In the genomic region with DNA sequence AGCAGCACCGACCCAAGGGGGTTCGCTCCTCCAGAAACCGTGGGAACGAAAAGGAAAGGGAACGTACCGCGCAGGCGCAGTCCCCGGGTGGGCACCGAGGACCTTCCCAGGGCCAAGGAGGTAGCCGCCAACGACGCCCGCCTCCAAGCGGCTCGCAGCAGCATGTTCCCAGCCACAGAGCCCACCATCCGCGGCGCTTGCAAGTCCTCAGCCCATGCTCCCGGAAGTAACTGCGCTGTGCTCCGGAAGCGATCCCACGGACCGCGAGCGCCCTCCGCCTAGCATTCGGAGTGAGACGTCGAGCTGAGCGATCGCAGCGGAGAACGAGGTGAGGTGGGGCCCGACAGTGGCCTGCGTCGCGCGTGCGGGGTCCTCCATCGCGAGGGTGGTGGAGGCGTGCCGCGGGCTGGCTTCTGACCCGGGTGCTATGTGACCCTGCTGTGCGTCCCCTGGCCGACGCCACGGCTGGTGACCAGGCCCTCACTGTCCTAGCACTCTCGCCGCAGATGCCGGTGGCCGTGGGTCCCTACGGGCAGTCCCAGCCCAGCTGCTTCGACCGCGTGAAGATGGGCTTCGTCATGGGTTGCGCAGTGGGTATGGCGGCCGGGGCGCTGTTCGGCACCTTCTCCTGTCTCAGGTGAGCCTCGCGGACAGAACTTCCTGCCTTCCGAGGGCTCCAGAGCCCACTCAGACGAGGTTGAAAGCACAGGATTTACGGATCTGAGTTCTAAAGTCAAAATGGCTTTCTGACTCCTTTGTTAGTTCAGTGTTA, we compare ENCODE assay signal across 1 mouse cellular context.
TF ChIP-seq lines count a peak whose summit lies in the region.

A gene (plus strand): TSS at position 87 of the 772 bp plus-strand sequence.
A gene (minus strand): TSS at position 234 of the 772 bp plus-strand sequence.

TF ChIP-seq in MEL, 35 proteins besides CTCF, POLR2A, EP300 and RAD21 (continued from another document):
- TF ChIP-seq MAZ (IDR thresholded peaks at IDR 0.05; ENCODE audit: low read depth, low read length): no peak
- no peak for TF ChIP-seq MYB (IDR thresholded peaks at IDR 0.05; ENCODE audit: low read depth, low read length)
- TF ChIP-seq HCFC1 (IDR thresholded peaks at IDR 0.05; ENCODE audit: low read depth, low read length): peak; percentile 93
- TF ChIP-seq MYC (IDR thresholded peaks at IDR 0.05; ENCODE audit: low read depth, low read length): peak; percentile 67; the same call in 1 of the 2 replicates
- 0 out of 2 replicates have a peak, but pooled peaks have one; percentile 3 for TF ChIP-seq RCOR1 (IDR thresholded peaks at IDR 0.05; ENCODE audit: low read depth, low read length)
- no peak for TF ChIP-seq USF1 (IDR thresholded peaks at IDR 0.05; ENCODE audit: low read depth, low read length)
- TF ChIP-seq ZC3H11A (IDR thresholded peaks at IDR 0.05; ENCODE audit: low read depth, low read length): no peak
- TF ChIP-seq ZKSCAN1 (IDR thresholded peaks at IDR 0.05; ENCODE audit: low read depth, low read length): no peak
- peak; percentile 86 for TF ChIP-seq SIN3A (IDR thresholded peaks at IDR 0.05; ENCODE audit: low read length)
- peak; percentile 74 for TF ChIP-seq TCF12 (IDR thresholded peaks at IDR 0.05; ENCODE audit: low read depth, low read length)
- TF ChIP-seq SMC3 (IDR thresholded peaks at IDR 0.05; ENCODE audit: low read depth, low read length): no peak
- no peak for TF ChIP-seq E2F4 (IDR thresholded peaks at IDR 0.05; ENCODE audit: borderline replicate concordance, low read depth, low read length)
- TF ChIP-seq TBP (IDR thresholded peaks at IDR 0.05; ENCODE audit: low read depth, low read length): peak; percentile 75
